Mouse (Mus musculus) embryonic fibroblast, embryonic 13.5 days (primary cell): ENCODE results near the gene Syk.

Experiments
- CTCF ChIP-seq: IDR thresholded peaks from 2 replicates; pipeline ENCODE4 v1.5.1; 2011; ENCODE audit warnings: mild to moderate bottlenecking, control low read depth, low read length, moderate library complexity, borderline replicate concordance; ENCODE audit not compliant: insufficient read depth
- POLR2A ChIP-seq: IDR thresholded peaks from 2 replicates; pipeline ENCODE4 v1.6.1; 2011; ENCODE audit warnings: low read depth, mild to moderate bottlenecking, control low read depth, low read length, moderate library complexity

- no peak for TF ChIP-seq CTCF
- no peak for TF ChIP-seq POLR2A
Measured at GRCm38 (mm10) chr13:52597092-52597678, 14.2 kb downstream of the Syk start.
